Mouse (Mus musculus) cortical plate, adult 2 months (tissue): ENCODE measurements at regions not wholly inside any gene's neighbourhood (a gene's known extent, or its start where the extent isn't known, plus 50 kb on each side); places are given as distances from the start of the nearest gene placed in this dataset.

Experiments used
- H3K27ac ChIP-seq: fragments of 200-500 bp; 2 replicates; pipeline ENCODE4 v1.5.1; 2012; ENCODE audit warnings: low read length, control low read depth, inconsistent platforms; ENCODE audit not compliant: insufficient read depth
- H3K4me1 ChIP-seq: fragments of 200-500 bp; 2 replicates; pipeline ENCODE4 v1.6.1; 2011; ENCODE audit warnings: low read length; ENCODE audit not compliant: control insufficient read depth, insufficient read depth
- H3K4me3 ChIP-seq: fragments of 200-500 bp; 2 replicates; pipeline ENCODE4 v1.5.1; 2011; ENCODE audit warnings: mild to moderate bottlenecking, low read length, control low read depth; ENCODE audit not compliant: insufficient read depth
- CTCF ChIP-seq: fragments of 200-500 bp; IDR thresholded peaks from 2 replicates; pipeline ENCODE4 v1.5.1; 2011; ENCODE audit warnings: mild to moderate bottlenecking, control low read depth, low read length; ENCODE audit not compliant: insufficient read depth; ENCODE audit errors: extremely low read depth
- POLR2A ChIP-seq: fragments of 200-500 bp; IDR thresholded peaks from 2 replicates; pipeline ENCODE4 v1.6.1; 2011; ENCODE audit warnings: mild to moderate bottlenecking, low read length, control low read depth; ENCODE audit not compliant: insufficient read depth; ENCODE audit errors: extremely low read depth

DNA sequence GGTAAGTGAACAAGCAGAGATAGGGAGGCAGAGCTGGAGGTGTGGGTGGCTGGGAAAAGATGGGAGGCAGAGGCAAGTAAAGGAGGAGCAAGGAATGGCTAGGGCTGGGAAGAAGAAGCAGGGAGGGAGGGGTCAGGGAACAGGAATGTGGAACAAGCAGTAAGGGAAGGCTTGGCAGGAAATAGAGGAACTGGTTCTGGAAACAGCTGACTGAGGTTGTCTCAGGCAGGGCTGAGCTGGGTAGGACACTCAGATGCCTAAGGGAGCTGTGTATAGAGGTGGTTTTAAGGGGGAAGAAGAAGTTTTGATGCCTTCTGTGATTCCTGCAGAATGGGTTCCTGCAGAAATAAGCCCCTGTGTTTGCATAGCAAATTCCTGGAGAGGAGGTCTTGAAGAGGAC lies 92.7 kb downstream of the Nucb2 start:
- H3K27ac ChIP-seq = no peak overlapping the region

DNA sequence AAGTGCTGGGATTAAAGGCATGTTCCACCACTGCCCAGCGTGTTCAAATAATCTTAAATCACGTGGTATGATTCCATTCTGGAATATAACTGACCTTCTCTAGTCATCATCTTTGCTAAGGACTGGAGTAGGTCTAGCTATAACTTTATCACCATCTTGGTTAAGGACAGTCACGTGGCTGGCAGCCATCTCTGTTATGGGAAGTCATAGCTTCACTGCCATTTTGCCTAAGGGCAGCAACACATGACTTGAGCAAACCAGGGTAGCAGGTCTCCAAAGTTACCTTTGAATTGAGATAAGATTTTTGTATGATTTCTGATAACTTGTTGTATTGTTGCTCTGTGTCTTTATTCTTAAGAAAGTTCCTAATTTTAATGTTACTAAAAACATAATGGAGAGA lies 96.2 kb downstream of the Nucb2 start:
- Histone ChIP-seq H3K4me3 (no peak overlapping the region), H3K27ac (no peak overlapping the region), H3K4me1 (no peaks in the 10 kb centered on the region)
- no peak for TF ChIP-seq POLR2A
- TF ChIP-seq CTCF = no peak

More for the DNA sequence above, 92.7 kb downstream of the Nucb2 start:
- Histone ChIP-seq H3K4me3 (no peak overlapping the region), H3K4me1 (no peaks in the 10 kb centered on the region)
- no peak for TF ChIP-seq CTCF
- no peak for TF ChIP-seq POLR2A

DNA sequence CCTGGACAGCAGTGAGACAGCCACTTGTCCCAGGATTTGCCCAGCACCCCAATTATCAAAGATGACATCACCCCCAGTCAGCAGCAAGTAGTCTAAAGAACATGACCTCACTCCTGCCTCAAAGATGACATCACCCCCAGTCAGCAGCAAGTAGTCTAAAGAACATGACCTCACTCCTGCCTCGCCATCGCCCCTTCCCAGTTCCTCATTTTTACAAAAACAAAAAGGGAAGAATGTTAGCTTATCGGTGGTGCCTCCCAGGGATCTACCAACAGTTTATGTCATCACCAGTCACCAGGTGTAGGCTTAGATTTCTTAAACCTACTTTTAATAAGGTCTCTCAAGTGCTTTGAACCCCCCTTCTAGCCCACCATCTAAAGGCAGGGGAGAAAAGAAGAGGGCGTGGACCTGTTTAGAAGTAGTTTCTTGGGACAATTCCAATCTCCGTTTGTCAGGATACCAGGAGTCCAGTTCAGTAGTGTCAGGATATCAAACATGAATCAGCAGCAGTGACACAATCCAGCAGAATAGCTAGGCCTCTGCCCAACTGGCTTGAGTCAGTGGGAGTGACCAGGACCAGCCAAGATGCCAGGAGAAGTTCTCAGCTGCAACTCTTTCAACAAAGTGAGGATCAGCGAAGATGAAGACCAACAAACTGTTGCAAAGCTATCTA lies 99.1 kb downstream of the Nucb2 start:
- Histone ChIP-seq H3K4me3 (no peak overlapping the region), H3K27ac (no peak overlapping the region), H3K4me1 (no peaks in the 10 kb centered on the region)
- TF ChIP-seq POLR2A (no peak), CTCF (no peak)

DNA sequence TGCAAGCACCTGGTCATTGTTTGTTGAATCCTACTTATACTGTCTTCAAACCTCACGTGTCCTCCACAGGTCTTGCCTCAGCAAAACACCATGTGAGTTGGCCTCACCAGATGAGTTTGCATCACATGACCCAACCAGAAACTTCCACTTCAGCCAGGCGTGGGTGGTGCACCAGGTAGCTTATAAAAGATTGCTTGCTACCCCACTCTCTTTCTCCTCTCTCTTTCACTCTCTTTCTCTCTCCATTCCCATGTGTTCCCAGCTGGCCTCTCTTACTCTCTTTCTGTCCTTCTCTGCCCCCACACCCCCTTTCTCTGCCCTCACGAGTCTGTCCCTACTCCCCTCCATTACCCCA lies 99.6 kb downstream of the Nucb2 start:
- Histone ChIP-seq H3K27ac (no peak overlapping the region), H3K4me1 (no peaks in the 10 kb centered on the region), H3K4me3 (no peak overlapping the region)
- TF ChIP-seq CTCF = no peak
- no peak for TF ChIP-seq POLR2A

DNA sequence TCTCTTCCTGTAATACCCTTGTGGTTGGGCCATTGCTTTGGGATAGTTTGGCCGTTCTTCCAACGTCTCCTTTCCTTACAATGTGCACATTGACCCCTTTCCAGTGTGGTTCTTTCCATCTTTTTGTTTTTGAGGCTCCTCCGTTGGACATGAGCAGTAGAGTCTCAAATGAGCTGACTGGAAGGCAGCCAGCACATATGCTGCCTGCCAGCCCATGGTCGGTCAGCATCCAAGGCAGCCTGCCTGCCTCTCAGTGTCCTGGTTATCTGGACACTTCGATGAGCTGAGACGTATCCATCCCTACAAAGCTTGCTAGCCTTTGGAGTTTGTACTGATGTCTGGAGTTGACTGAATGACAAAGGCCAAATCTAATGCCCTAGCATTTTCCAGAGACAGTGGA lies 102.1 kb downstream of the Nucb2 start:
- no peak for TF ChIP-seq CTCF
- no peak for TF ChIP-seq POLR2A
- Histone ChIP-seq H3K4me1 (no peaks in the 10 kb centered on the region), H3K4me3 (no peak overlapping the region), H3K27ac (no peak overlapping the region)

DNA sequence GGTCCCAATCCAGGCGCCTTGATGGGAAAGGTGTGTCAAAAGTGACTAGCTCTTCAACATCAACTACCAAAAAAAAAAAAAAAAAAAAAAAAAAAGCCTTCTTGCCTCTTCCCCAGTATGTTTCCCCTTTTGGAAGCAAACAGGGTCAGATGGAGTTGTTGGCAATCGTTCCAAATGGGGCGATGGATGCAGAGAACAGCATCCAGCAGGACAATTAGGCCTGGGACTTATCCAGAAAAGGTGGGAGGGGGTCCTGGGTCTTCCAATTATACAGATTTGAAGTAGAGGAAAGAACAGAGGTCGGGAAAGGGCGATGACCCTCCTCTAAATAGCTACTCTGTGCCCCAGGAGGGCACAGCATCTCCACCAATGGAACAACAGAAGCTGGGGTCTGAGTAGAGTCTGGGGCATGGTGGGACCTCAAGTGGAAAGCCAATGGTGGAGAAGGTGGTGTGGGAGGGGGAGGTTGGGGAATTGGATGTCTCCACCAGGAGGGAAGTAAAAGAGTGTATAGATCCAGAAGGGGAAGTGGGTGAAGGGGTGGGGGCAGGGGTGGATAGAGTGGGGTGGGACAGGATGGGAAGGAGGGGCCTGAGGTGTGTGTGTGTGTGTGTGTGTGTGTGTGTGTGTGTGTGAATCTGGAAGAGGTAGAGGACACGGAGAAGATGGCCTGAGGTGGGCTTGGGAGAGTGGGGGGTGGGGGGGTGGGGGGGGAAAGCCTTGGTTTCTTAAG lies 102.7 kb downstream of the Nucb2 start:
- Histone ChIP-seq H3K4me3 (no peak overlapping the region), H3K4me1 (no peaks in the 10 kb centered on the region)
- TF ChIP-seq POLR2A = no peak
- TF ChIP-seq CTCF = no peak

DNA sequence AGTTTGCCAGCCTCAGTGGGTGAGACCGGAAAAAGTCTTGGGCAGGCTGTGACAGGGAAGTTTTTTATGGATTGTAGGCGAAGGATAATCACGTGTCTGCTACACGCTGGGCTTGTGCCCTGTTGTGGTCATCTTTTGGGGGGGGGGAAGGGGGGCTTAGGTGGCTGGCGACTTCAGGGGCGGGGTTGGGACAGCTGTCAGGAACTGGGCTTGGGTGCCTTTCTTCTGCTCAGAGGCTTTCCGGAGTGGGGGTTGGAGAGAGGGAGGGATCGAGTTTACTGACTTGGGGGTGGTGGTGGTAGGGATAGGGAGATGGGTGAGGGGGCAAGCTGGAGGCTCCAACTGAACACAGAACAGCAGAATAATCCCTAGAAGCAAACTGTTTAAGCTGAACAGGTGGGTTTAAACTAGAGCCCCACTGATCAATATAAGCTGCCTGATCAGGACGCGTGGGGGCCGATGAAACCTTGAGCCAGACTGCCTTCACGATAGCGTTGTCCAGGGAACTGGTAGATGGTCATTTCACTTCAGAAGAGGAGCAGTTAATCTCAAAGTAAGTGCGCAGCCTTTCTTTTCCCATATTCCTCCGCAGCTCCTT lies 103.6 kb downstream of the Nucb2 start:
- Histone ChIP-seq H3K4me3 (peak overlapping the region; percentile 19; the same call in 1 of the 2 replicates), H3K4me1 (no peaks in the 10 kb centered on the region), H3K27ac (no peak overlapping the region)
- TF ChIP-seq POLR2A (no peak), CTCF (no peak)

More for the DNA sequence above, 102.7 kb downstream of the Nucb2 start:
- H3K27ac ChIP-seq = no peak overlapping the region

DNA sequence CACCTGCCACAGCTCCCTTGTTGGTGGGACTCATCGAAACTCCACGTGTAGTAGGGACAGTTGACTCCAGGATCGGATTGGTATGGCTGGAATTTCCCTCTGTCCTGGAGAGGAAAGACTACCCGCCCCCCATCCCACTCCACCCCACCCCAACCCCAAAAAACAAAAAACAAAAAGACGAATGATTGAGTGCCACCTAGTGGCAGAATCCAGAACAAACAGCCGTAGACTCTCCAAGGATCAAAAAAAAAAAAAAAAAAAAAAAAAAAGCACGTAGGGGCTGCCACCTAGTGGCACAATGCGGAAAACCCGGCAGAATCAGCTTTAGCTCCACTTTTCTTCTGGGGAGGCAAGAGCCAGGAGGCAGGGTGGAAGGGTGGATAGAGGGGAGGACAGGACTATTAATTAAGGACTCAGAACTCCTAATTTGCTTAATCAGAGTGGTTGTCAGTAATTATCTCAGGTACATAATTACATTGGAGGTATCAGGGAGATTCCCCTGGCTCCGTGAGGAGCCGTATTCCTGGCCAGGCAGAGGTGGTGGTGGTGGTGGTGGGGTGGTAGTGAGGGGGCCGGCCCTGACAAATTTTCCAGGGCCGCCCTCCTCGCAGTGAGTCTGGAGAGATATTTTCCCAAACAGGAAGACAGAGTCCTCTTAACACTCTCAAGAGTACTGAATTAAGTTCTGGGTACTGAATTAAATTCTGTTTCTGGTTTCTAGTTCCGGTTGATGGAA lies 104.3 kb downstream of the Nucb2 start:
- Histone ChIP-seq H3K4me1 (no peaks in the 10 kb centered on the region), H3K27ac (no peak overlapping the region), H3K4me3 (peak overlapping the region; percentile 19; the same call in 1 of the 2 replicates)
- TF ChIP-seq POLR2A (no peak), CTCF (peak; percentile 64)

DNA sequence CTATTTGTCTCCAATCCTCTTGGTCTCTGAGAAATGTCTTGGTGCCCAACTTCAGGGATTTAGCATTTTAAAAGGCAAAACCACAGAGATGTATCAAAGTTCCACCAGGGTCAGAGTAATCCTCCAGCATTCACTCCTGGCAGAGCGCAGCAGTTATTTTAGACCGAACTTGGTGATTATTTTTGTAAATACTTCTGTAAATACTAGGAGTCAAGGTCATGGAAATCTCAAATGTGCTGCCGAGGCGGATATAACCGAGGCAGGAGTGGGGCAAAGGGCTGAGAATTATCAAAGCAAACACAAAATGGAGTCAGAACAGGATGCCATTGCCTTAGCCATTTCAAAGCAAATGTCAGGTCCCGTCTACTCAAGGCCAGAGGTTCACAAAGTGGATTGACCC lies 105.2 kb downstream of the Nucb2 start:
- TF ChIP-seq POLR2A (no peak), CTCF (no peak)
- no peaks in the 10 kb centered on the region for H3K4me1 ChIP-seq
- H3K4me3 ChIP-seq = no peak overlapping the region
- H3K27ac ChIP-seq = no peak overlapping the region

DNA sequence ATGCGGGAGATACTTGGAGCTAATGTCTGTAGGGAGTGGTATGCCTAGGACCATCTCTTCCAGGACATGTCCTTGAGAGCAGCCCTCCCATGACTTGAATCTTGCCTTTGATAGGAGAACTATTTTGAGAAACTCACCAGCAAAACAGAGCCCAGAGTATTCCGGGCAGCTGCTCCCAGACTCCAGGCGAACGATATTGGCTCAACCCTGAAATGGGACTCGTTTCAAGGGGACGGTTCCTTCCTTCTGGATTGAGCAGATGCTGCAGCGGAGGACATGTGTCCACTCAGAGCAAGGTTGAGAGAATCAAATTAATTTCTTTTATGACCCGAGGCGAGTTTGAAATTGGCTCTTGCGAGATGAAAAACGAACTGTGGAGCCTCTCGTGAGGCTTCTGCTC lies 105.7 kb downstream of the Nucb2 start:
- Histone ChIP-seq H3K4me1 (no peaks in the 10 kb centered on the region), H3K4me3 (no peak overlapping the region), H3K27ac (no peak overlapping the region)
- TF ChIP-seq POLR2A (no peak), CTCF (no peak)

DNA sequence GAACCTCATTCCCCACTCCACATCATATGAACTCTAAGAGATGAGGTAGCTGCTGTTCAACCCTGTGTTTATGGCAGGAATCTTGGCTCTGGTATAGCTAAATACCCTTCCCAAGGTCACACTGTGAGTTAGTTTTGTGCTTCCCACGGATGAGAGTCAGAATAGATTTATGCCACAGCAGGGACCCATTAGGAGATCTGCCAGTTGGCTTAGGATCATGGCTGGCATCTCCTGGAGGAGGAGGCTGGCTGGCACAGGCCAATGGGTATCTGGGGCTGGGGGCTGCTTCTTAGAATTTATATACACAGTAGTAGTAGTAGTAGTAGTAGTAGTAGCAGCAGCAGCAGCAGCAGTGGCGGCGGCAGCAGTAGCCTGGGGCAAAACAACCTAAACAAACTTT lies 111.8 kb downstream of the Nucb2 start:
- Histone ChIP-seq H3K4me3 (no peak overlapping the region), H3K4me1 (no peaks in the 10 kb centered on the region), H3K27ac (no peak overlapping the region)
- no peak for TF ChIP-seq CTCF
- TF ChIP-seq POLR2A = no peak
